Mouse (Mus musculus) liver (tissue): ENCODE data around the gene Ddx54.
A peak's percentile ranks its signal among the peaks of the same experiment; 100 is the strongest.

ENCODE experiments used
- DNase-seq: peaks from one replicate; pipeline ENCODE4 v3.0.0-alpha.2; 2020; ENCODE audit warnings: mixed read lengths

Ddx54 gene

DNA sequence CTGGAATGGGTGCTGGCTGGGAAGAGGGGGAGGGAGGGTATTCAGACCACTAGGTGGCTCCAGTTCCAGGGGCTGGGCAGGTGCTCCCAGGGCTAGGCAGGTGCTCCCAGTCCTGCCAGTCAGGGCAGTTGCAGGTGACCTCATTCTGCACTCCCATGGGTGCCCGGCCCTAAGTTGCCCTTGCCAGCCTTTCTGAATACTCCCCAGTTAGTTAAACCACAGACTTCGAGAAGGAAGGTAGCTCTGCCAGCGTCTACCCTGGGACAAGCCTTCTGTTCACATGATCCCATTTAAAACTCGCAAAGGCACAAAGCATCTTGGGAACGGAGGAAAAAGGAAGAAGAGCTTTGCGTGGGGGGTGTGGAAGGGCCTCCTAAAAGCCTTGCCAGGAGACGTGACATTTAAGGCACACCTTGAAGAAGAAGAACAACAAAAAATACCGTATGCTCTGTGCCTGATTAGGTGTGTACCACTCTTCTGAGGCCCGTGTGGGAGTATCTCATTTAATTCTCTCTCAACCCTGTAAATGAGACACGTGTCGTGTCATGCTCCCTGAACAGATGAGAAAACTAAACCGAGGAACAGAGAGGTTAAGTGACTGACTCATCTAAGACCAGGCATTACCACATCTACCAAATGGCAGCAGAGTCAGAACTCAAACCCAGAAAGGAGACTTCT lies 35.4 kb downstream of the Ddx54 start:
- DNase-seq: no peak

DNA sequence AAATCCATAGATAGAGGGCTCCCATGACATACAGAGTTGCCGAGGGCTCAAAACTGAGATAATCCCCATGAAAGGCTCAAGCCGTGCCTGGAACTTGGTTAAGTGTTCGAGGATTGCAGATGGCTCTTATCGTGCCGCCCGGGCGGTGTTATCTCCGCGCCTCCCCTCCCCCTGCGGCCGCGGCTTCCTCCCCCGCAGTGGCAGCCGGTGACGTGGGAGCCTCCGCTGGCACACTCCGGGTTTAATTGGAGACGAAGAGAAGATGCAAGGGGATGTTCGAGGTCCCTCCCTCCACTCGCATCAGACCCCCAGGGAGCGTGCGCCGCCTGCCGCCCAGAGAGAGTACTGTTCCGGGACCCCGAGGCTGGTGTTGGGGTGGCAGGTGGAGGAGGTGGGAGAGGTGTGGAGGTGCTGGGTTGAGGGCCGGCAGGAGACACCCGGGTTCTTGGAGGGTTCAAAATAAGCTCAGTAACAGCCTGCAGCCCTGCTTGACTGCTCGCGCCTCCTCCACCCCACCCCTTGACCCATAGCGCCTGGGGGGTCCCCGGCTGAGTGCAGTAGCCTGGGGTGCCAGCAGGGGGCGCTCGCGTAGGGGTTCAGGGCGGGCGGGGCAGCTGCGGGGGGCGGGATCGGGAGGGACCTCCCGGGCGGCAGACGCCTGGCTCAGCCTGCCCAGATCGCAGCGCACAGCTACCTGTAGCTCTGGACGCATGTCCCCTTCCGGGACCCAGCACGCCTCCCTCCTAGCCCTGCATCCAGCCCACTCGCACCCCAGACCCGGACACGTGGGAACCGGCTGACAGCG lies 36.2 kb downstream of the Ddx54 start, which contains the start of gene Rasal1:
TSS of gene Rasal1 (plus strand) at position 244 of the 805 bp plus-strand sequence.
- DNase-seq: peak; percentile 73

GRCm38 (mm10) chr5:120649374-120649933 lies 36.9 kb downstream of the Ddx54 start:
- no peak for DNase-seq

GRCm38 (mm10) chr5:120649938-120650337 lies 37.4 kb downstream of the Ddx54 start:
- no peak for DNase-seq

- DNase-seq: no peak
Observed at GRCm38 (mm10) chr5:120651230-120651629, 38.7 kb downstream of the Ddx54 start.

DNA sequence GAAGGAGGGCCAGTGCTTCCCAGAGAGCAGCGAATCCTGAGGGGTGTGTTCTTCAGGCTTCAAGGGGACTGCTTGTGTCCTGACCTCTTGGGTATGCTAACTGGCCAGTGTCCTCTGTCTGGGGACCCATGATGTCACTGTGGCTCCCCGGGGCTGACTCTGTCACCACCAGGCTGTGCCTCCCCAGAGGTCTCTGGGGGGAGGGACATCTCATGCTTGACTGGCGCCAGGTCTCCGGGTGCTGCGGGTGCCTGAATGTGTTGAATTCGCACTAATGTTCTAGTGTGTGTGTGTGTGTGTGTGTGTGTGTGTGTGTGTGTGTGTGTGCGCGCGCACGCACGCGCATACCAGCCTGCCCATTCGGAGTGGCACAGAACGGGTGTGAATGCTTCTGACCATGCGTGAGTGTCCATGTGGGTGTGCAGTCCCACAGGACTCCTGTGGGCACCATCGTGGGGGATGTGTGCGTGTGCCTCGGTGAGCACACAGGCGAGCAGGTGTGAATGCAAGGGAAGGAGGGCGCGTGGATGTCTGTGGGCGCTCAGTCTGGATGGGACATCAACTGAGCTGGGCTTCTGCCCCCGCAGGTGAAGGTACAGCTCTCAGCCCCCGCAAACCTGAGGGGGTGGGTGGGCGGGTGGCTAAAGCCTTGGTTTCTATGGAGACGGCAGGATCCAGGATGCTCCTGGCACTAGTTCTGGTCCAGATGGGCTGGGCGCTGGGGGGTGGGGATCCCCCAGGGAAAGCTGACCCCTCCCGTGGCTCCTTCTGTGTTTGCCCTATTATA lies 40.6 kb downstream of the Ddx54 start:
- DNase-seq: no peak

- DNase-seq: no peak
Observed at GRCm38 (mm10) chr5:120653873-120654272, 41.3 kb downstream of the Ddx54 start.

DNA sequence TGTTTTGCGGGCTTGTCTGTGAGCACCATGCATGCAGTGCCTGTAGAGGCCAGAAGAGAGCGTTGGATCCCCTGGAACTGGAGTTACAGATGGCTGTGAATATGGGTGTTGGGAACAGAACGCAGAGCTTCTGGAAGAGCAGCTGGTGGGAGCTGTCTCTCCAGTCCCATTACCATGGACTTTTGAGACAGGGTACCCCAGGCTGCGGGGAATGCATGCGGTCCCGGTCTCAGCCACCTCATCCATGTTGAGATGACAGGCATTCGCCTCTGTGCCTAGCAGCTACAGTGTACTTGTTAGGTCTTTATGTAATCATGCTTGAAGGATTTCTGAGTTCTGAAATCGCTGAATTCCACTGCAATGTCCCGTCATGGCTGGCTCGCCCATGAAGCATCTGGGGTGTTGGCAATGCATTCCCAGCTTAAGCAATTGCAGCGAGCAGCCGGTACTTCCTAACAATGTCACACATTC lies 43.8 kb downstream of the Ddx54 start:
- no peak for DNase-seq

DNA sequence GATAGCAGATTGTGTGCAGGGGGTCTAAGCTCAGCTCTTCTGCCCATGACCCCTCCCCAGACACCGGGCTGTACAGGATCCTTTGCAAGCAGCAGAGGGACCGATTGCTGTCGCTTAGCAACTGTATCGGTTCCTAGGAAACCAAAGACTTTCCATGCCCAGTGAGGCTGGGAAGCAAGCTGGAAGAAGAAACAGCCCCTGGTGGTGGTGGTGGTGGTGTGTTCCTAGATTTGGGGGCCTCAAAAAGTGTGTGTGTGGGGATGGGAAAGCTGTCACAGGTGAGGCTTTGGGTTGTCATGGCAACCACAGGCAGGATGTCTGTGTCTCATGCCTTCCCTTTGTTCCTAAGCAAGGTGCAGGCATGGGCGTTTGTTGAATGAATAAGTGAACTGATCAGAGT lies 48.3 kb downstream of the Ddx54 start:
- no peak for DNase-seq

DNA sequence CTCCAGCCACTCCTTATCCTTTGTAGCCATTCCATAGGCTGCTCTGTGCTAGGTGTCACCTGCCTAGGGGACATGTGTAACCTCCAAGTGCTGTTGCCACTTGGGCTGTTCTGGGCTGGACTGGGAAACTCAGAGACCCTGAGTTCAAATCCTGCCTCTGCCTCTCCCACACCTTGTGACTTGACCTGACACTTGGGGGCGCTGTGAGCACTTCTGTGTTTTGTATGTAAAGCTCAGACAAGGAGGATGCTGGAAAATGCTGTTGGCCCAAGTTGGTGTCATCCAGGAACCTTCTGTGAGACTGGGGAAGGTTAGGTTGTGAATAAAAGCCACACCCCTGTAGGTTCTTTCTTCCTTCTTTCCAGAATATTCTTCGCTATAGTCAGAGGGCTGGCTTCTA lies 52.3 kb downstream of the Ddx54 start:
- DNase-seq: no peak

DNA sequence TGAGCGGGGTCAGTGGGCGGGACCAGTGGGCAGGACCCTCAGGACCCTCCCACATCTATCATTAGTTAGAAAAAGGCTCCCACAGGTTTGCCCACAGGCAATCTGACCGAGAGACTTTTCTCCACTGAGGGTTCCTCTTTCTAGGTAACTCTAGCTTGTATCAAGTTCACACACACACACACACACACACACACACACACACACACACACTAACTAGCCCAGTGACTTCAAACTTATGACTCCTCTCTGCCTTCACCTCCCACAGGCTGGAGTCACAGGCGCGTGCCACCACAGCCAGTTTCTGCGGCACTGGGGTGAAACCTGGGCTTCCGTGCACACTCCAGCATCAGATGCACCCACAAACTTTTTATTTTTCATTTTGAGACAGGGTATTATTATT lies 56.2 kb downstream of the Ddx54 start:
- no peak for DNase-seq

GRCm38 (mm10) chr5:120670132-120670531 lies 57.6 kb downstream of the Ddx54 start:
- no peak for DNase-seq

DNA sequence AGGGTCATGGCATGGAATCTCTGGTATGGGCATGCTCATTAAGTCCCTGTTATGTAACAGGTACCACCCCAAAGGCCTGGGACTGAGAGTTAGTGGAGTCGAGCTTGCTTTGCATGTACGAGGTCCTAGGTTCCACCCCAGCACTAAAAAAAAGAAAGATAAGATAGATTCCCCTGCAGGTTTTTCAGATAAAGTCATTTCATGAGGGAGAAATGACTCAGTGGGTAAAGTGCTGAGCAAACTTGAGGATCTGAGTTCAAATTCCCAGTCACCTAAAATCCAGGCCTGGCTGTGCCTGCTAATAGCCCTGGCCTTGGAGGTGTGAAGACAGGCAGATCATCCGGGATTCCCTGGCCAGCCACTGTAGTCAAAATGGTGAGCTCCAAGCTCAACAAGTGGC lies 59.3 kb downstream of the Ddx54 start:
- no peak for DNase-seq

- peak; percentile 62 for DNase-seq
Observed at GRCm38 (mm10) chr5:120673626-120674025, 61.1 kb downstream of the Ddx54 start.

DNA sequence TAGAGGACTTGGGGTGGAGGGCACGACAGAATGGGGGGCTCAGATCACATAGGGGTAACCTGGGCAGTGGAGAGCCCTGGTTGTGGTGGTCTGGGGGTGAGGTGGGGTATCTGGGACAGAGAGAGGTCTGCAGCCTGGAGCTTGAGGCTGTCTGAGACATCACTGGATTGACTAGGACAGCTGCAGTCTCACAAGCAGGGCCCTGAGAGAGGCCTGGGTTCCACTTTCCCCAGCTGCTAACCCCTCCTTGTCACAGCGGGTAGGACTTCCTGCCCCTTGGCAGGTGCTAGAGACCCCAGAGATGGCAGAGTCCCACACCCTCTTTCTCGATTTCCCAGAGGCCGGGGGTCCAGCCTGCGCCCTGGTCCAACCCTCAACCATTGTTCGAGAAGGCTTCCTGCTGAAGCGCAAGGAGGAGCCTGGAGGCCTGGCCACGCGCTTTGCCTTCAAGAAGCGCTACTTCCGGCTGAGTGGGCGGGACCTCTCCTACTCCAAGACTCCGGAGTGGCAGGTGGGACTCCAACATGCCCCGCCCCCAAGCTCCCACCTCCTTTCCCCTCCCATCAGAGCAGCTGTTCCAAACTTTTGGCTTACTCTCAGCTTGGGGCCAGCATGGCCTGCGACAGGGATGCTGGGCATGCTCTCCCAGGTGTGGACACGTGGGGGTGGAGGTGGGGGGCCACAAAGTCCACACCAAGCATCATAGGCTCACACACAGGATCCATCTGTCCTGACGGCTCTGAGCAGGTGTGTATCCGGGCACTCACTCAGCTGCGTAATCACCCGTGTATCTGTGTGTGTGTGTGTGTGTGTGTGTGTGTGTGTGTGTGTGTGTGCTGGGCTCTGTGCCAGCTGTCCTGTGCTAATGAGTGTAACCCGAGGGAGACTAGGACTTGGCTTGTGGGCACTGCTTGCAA lies 61.9 kb downstream of the Ddx54 start:
- peak; percentile 32 for DNase-seq

GRCm38 (mm10) chr5:120677516-120677915 lies 65.0 kb downstream of the Ddx54 start:
- DNase-seq: peak; percentile 26
